ENCODE assay signal across 12 mouse cellular contexts in genomic region chr16:91270982-91271549, GRCm38 (mm10). TPM values are rescaled to one million over a fixed set of nuclear protein-coding genes. Genes with fewer than 3 reads are reported as not detected.
A peak's percentile ranks its signal among the peaks of the same experiment; 100 is the strongest.
DNase-seq lines count a peak whose midpoint lies in the region; ATAC-seq and TF ChIP-seq lines count a peak whose summit lies in the region.
"Had no signal": no experiment of that assay in that cellular context is flagged by ENCODE, and none has a peak within 500 bp of the region (broad histone marks: within the 10 kb centered on the region; RNA-seq: fewer than 3 reads in every experiment).

No protein-coding gene starts in this region.

- H3K4me1 ChIP-seq in heart, postnatal 0 days (ENCODE audit: control insufficient read depth, insufficient read depth): no peaks in the 10 kb centered on the region
- H3K4me1 ChIP-seq in forebrain, embryonic 13.5 days: peaks cover 29% of the 10 kb centered on the region
- H3K4me1 ChIP-seq in midbrain, embryonic 11.5 days (ENCODE audit: control insufficient read depth, insufficient read depth, low read length): peaks cover 11% of the 10 kb centered on the region

- H3K9ac ChIP-seq in heart, postnatal 0 days (replicated peaks; ENCODE audit: low read depth, low read length): no peak overlapping the region
- H3K9ac ChIP-seq in forebrain, embryonic 13.5 days: peak overlapping the region; percentile 38
- H3K9ac ChIP-seq in midbrain, embryonic 11.5 days (ENCODE audit: low read length): no peak overlapping the region

- 1% methylated on average over 28 of the region's 29 CpGs for WGBS in heart, postnatal 0 days
- under 1% methylated on average over 29 of the region's 29 CpGs for whole genome bisulfite sequencing in forebrain, embryonic 13.5 days
- WGBS in midbrain, embryonic 11.5 days: under 1% methylated on average over 28 of the region's 29 CpGs

- no peak for TF ChIP-seq EP300 in heart, postnatal 0 days (IDR thresholded peaks at IDR 0.05; ENCODE audit: low read depth)

- no peak overlapping the region for H3K27ac ChIP-seq in heart, postnatal 0 days (ENCODE audit: low read depth)
- H3K27ac ChIP-seq in forebrain, embryonic 13.5 days: no peak overlapping the region
- no peak overlapping the region for H3K27ac ChIP-seq in midbrain, embryonic 11.5 days (ENCODE audit: low read depth, low read length)

- DNase-seq in heart, postnatal 0 days (ENCODE audit: low spot score): no peak
- no peak for DNase-seq in heart, adult 8-10 months (ENCODE audit: low spot score)
- peak; percentile 47 for DNase-seq in ZHBTc4 (ENCODE audit: low read depth, low spot score)
- peak; percentile 93 for DNase-seq in midbrain, embryonic 11.5 days (ENCODE audit: low spot score, missing footprints)
- no peak for DNase-seq in urinary bladder, postnatal 14 days (ENCODE audit: low spot score)
- DNase-seq in cerebellum, postnatal 36 days: no peak
- DNase-seq in kidney, postnatal 14 days: no peak
- DNase-seq: cerebellum, adult 9-10 months; lung, adult 18-20 months had no signal

- TF ChIP-seq CTCF in heart, postnatal 0 days (IDR thresholded peaks at IDR 0.05; ENCODE audit: low read depth): no peak

- no peaks in the 10 kb centered on the region for H3K9me3 ChIP-seq in heart, postnatal 0 days (replicated peaks; ENCODE audit: control insufficient read depth, low read length)
- no peaks in the 10 kb centered on the region for H3K9me3 ChIP-seq in forebrain, embryonic 13.5 days (replicated peaks)
- H3K9me3 ChIP-seq in midbrain, embryonic 11.5 days (ENCODE audit: control insufficient read depth, low read length): no peaks in the 10 kb centered on the region

- no peaks in the 10 kb centered on the region for H3K36me3 ChIP-seq in heart, postnatal 0 days (replicated peaks; ENCODE audit: control insufficient read depth, insufficient read depth, low read length)
- H3K36me3 ChIP-seq in forebrain, embryonic 13.5 days (ENCODE audit: poor library complexity, severe bottlenecking): no peaks in the 10 kb centered on the region
- H3K36me3 ChIP-seq in midbrain, embryonic 11.5 days (ENCODE audit: control insufficient read depth, insufficient read depth, low read length): no peaks in the 10 kb centered on the region

- no peak for ATAC-seq in heart, postnatal 0 days (ENCODE audit: insufficient read depth, low read depth)
- ATAC-seq in forebrain, embryonic 13.5 days: no peak
- 0 out of 2 replicates have a peak, but pooled peaks have one; percentile 17 for ATAC-seq in midbrain, embryonic 11.5 days (ENCODE audit: low FRiP score)

- H3K4me3 ChIP-seq in heart, postnatal 0 days (ENCODE audit: low read depth, low read length): peak overlapping the region; percentile 38; the same call in 1 of the 2 replicates
- peak overlapping the region; percentile 49 for H3K4me3 ChIP-seq in forebrain, embryonic 13.5 days
- H3K4me3 ChIP-seq in midbrain, embryonic 11.5 days (ENCODE audit: low read depth, low read length): peak overlapping the region; percentile 34

- H3K4me2 ChIP-seq in heart, postnatal 0 days (ENCODE audit: low read depth, low read length): peak overlapping the region; percentile 60; the same call in 1 of the 2 replicates
- peak overlapping the region; percentile 92 for H3K4me2 ChIP-seq in forebrain, embryonic 13.5 days
- H3K4me2 ChIP-seq in midbrain, embryonic 11.5 days: peak overlapping the region; percentile 56

- peaks cover 98% of the 10 kb centered on the region for H3K27me3 ChIP-seq in heart, postnatal 0 days (ENCODE audit: control insufficient read depth, insufficient read depth, low read length)
- H3K27me3 ChIP-seq in forebrain, embryonic 13.5 days: peaks cover 100% of the 10 kb centered on the region
- H3K27me3 ChIP-seq in midbrain, embryonic 11.5 days (ENCODE audit: control insufficient read depth, insufficient read depth, low read length): peaks cover 84% of the 10 kb centered on the region

RNA-seq across cellular contexts. Expression of gene Olig1, which starts 1.5 kb away (rescaled TPM):
- total RNA-seq in heart, postnatal 0 days (2014; rRNA removed; ENCODE audit: low replicate concordance): not detected in 2 replicates
- 0.07 TPM in 1 of 2 replicates, not detected in the other for polyA plus RNA-seq in heart, postnatal 0 days (2015; fragmentation: Nextera tagmentation; extraction: Ambion mirVana)
- total RNA-seq in heart, adult 8-10 months (2022): not detected
- 7.5 and 8.7 TPM in 2 replicates for polyA plus RNA-seq in forebrain, embryonic 13.5 days (2015; fragmentation: Nextera tagmentation; extraction: Ambion mirVana)
- 2.8 and 3.2 TPM in 2 replicates for polyA plus RNA-seq in midbrain, embryonic 11.5 days (2014; fragmentation: Nextera tagmentation; extraction: Ambion mirVana)
- total RNA-seq: hematopoietic stem cell, adult 5-6 weeks had no signal
- polyA plus RNA-seq: spleen, adult 2 months had no signal

RNA-seq across cellular contexts. Expression of gene Olig2, which starts 45.8 kb away (rescaled TPM):
- 0.46 TPM in 1 of 2 replicates, not detected in the other for total RNA-seq in heart, postnatal 0 days (2014; rRNA removed; ENCODE audit: low replicate concordance)
- not detected in 2 replicates for polyA plus RNA-seq in heart, postnatal 0 days (2015; fragmentation: Nextera tagmentation; extraction: Ambion mirVana)
- total RNA-seq in heart, adult 8-10 months (2022): not detected
- 6.3 and 8.4 TPM in 2 replicates for polyA plus RNA-seq in forebrain, embryonic 13.5 days (2015; fragmentation: Nextera tagmentation; extraction: Ambion mirVana)
- 6.8 and 7.5 TPM in 2 replicates for polyA plus RNA-seq in midbrain, embryonic 11.5 days (2014; fragmentation: Nextera tagmentation; extraction: Ambion mirVana)
- total RNA-seq: hematopoietic stem cell, adult 5-6 weeks had no signal

Comparison
In these comparisons a context has a peak if more than half of its experiments do, and no peak if none do; other contexts are left out.
1. DNase-seq: peak in ZHBTc4 (single experiment) and midbrain, embryonic 11.5 days (single experiment); none in heart, postnatal 0 days (single experiment), heart, adult 8-10 months (single experiment), urinary bladder, postnatal 14 days (single experiment), cerebellum, postnatal 36 days (0 of 2) and kidney, postnatal 14 days (single experiment).
2. Peak in every context shown above with its lines, with median percentiles within 50 percentile points of each other: H3K4me2 ChIP-seq and H3K4me3 ChIP-seq.